Mouse (Mus musculus) liver, embryonic 14.5 days (tissue): ENCODE measurements around the gene Hoxa6. TPM values are rescaled to one million over a fixed set of nuclear protein-coding genes. Genes with fewer than 3 reads are reported as not detected.

Experiments used
- ATAC-seq: fragments of 200-750 bp; cut with Nextera tagmentation; 2 replicates; pipeline ENCODE4 v1.8.0; 2017; ENCODE audit warnings: moderate number of reproducible peaks, mild to moderate bottlenecking, moderate library complexity; ENCODE audit not compliant: insufficient read depth
- DNase-seq, 3 experiments: peaks; one replicate each; pipeline ENCODE4 v3.0.0-alpha.2; 2012 to 2013; ENCODE audit warnings: low read depth in 3 of 3, low spot score in 3 of 3
- H3K27ac ChIP-seq: fragments of 300-500 bp; sonication (generic); 2 replicates; pipeline ENCODE4 v1.5.1; 2014; ENCODE audit warnings: moderate library complexity, mild to moderate bottlenecking, control low read depth, inconsistent platforms
- H3K27me3 ChIP-seq: fragments of 300-500 bp; sonication (generic); 2 replicates; pipeline ENCODE4 v1.6.1; 2014; ENCODE audit warnings: mild to moderate bottlenecking, low read length, moderate library complexity; ENCODE audit not compliant: control insufficient read depth, insufficient read depth
- H3K36me3 ChIP-seq: fragments of 300-500 bp; sonication (generic); replicated peaks from 2 replicates; pipeline ENCODE4 v1.6.1; 2014; ENCODE audit warnings: low read depth; ENCODE audit not compliant: control insufficient read depth, insufficient read depth
- H3K4me1 ChIP-seq, 2 experiments: fragments of 200-500 bp in 1 of 2; fragments of 300-500 bp in 1 of 2; sonication (generic) in 1 of 2; replicated peaks; 2 replicates each; pipeline ENCODE4 v1.6.1; 2012 to 2014; ENCODE audit warnings: antibody characterized with exemption in 1 of 2, inconsistent platforms in 1 of 2, low read length in 1 of 2; ENCODE audit not compliant: control insufficient read depth in 2 of 2, insufficient read depth in 2 of 2
- H3K4me2 ChIP-seq: fragments of 300-500 bp; sonication (generic); 2 replicates; pipeline ENCODE4 v1.6.1; 2014; ENCODE audit warnings: low read depth, mild to moderate bottlenecking, control low read depth, moderate library complexity
- H3K4me3 ChIP-seq, 2 experiments: fragments of 200-500 bp in 1 of 2; fragments of 300-500 bp in 1 of 2; sonication (generic) in 1 of 2; 2 replicates each; pipeline ENCODE4 v1.5.1; 2012 to 2014; ENCODE audit warnings: low read depth in 2 of 2, low read length in 2 of 2, mild to moderate bottlenecking in 2 of 2, control low read depth in 1 of 2, inconsistent platforms in 1 of 2, moderate library complexity in 1 of 2; ENCODE audit not compliant: insufficient read depth in 1 of 2
- H3K9ac ChIP-seq: fragments of 300-500 bp; sonication (generic); replicated peaks from 2 replicates; pipeline ENCODE4 v1.6.1; 2014; ENCODE audit warnings: mild to moderate bottlenecking, control low read depth, moderate library complexity
- H3K9me3 ChIP-seq: fragments of 300-500 bp; sonication (generic); 2 replicates; pipeline ENCODE4 v1.6.1; 2016; ENCODE audit warnings: low read length, mixed read lengths; ENCODE audit not compliant: control insufficient read depth
- CTCF ChIP-seq: IDR thresholded peaks from 2 replicates; pipeline ENCODE4 v1.5.1; 2016; ENCODE audit warnings: antibody characterized with exemption, low read depth, control low read depth
- EP300 ChIP-seq: IDR thresholded peaks from 2 replicates; pipeline ENCODE4 v1.6.1; 2016; ENCODE audit warnings: antibody characterized with exemption, low read depth
- WGBS: fragments of 180-500 bp; shearing (Covaris S2); extraction: QIAGEN DNeasy Blood & Tissue Kit; methylation state at CpG from one replicate; pipeline ENCODE4 v1.1.7; 2014; ENCODE audit not compliant: insufficient replicate concordance; 5-methylcytosine and 5-hydroxymethylcytosine counted together
- polyA plus RNA-seq, 2 experiments: library from polyadenylated mRNA; depleted of rRNA in 1 of 2; stranded (reverse) in 1 of 2; unstranded in 1 of 2; fragments of >200 nt; fragmentation: Nextera tagmentation in 1 of 2; extraction: Ambion mirVana in 1 of 2; gene quantifications; 2 replicates each; pipeline versions ENCODE4 v1.2.1 to v1.2.3; 2012 to 2014

Hoxa6 gene
- polyA plus RNA-seq, 2 experiments = not detected

DNA sequence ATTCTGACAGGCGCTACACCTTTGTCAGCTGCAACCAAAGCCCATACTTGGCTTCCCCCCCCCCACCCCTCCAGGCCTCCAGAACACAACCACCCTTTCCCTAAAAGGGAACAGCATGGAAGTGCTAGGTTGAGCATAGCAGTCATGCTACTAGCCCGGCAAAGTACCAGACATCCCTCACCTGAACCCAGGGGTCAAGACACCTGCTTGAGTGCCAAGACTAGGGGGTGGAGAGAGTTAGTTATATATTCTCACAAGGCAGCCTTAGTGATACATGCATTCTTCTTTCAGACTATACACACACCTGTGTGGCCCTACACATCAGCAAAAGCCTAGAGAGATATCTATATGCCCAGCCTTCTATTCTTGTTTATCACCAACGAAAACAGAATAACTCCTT lies 22.7 kb downstream of the Hoxa6 start:
- H3K27ac ChIP-seq = no peak overlapping the region
- ATAC-seq (no peak), DNase-seq (no peak)
- no peak overlapping the region for H3K4me3 ChIP-seq
- TF ChIP-seq CTCF (no peak), EP300 (no peak)
- H3K9ac ChIP-seq = no peak overlapping the region
- no peaks in the 10 kb centered on the region for H3K36me3 ChIP-seq
- WGBS = 27% methylated on average over 3 of the region's 3 CpGs
- H3K4me1 ChIP-seq = 0 out of 4 replicates have a peak, but pooled peaks cover 0 to 3% of the 10 kb centered on the region in 2 experiments
- no peak overlapping the region for H3K4me2 ChIP-seq
- H3K9me3 ChIP-seq = no peaks in the 10 kb centered on the region
- peaks cover 55% of the 10 kb centered on the region for H3K27me3 ChIP-seq

- Histone ChIP-seq H3K4me1 (0 out of 4 replicates have a peak, but pooled peaks cover 0 to 3% of the 10 kb centered on the region in 2 experiments), H3K4me3 (no peak overlapping the region), H3K27me3 (peaks cover 53% of the 10 kb centered on the region), H3K9ac (no peak overlapping the region), H3K9me3 (no peaks in the 10 kb centered on the region), H3K4me2 (no peak overlapping the region), H3K27ac (no peak overlapping the region), H3K36me3 (no peaks in the 10 kb centered on the region)
- no peak for ATAC-seq
- TF ChIP-seq EP300 = no peak
- TF ChIP-seq CTCF = no peak
- no peak for DNase-seq
- 5% methylated on average over 19 of the region's 19 CpGs for WGBS
Measured at GRCm38 (mm10) chr6:52185222-52185621, 23.3 kb downstream of the Hoxa6 start.

DNA sequence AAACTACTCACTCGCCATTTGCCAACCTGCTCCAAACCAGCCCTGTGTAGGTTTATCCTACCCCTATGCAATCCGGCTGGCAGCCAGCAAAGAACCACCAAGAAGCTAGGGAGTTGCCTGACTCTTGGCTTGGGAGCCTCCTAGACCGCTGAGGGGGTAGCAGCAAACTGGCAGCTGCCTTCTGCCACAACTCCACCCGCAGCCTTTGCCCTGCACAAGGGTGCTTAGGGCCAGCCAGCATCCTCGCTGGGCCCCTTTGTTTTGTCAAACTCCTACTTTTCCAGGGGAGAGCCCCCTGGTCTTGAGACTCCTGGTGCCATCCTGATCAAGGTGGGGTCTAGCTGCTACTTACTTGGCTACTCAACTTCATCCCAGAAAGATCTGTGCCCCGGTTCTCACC lies 23.9 kb downstream of the Hoxa6 start:
- Histone ChIP-seq H3K36me3 (no peaks in the 10 kb centered on the region), H3K4me2 (no peak overlapping the region), H3K27ac (no peak overlapping the region), H3K9me3 (no peaks in the 10 kb centered on the region), H3K4me3 (no peak overlapping the region), H3K9ac (no peak overlapping the region), H3K4me1 (0 out of 4 replicates have a peak, but pooled peaks cover 0 to 3% of the 10 kb centered on the region in 2 experiments), H3K27me3 (peaks cover 53% of the 10 kb centered on the region)
- ATAC-seq (no peak), DNase-seq (no peak)
- 25% methylated on average over 6 of the region's 6 CpGs for WGBS
- TF ChIP-seq EP300 = no peak
- TF ChIP-seq CTCF = no peak

DNA sequence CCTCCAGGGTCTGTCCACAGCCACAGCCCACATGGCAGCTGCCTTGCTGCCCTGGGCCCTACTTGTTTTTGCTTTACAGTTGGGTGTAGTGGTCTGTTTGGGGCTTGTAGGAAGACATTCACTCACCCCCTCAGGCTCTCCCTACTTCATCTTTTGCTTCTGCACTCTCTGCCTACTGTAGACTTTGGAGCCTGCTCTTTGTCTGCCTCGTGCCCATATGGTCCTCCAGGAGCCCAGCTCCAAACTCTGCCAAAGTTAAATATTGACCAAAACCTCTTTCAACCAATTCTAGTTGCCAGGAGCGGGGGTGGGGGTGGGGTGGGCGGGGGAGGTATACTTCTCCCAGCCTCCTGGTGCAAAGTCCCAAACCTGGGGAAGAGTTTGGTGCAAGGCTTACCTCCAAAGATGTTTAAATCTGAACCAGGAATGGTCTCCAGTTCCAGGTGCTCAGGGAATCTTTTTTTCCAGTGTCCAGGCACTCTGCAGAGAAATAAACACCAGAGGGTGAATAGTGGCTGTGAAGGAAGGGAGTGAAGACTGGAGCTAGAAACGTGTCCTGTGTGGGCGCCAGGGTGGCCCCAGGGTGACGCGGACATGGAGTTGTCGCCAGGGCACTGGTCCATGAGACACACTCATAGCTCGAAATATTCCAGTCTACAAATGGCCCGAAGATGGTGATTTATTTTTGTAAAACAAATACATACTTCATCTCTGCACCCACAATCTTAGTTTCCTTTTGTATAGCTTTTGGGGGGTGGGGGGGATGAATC lies 25.0 kb downstream of the Hoxa6 start:
- H3K9ac ChIP-seq = no peak overlapping the region
- no peak overlapping the region for H3K27ac ChIP-seq
- no peak for ATAC-seq
- TF ChIP-seq CTCF (no peak), EP300 (no peak)
- H3K4me2 ChIP-seq = no peak overlapping the region
- DNase-seq = no peak
- 39% methylated on average over 10 of the region's 10 CpGs for WGBS
- no peaks in the 10 kb centered on the region for H3K36me3 ChIP-seq
- H3K4me1 ChIP-seq = 0 out of 4 replicates have a peak, but pooled peaks cover 0 to 3% of the 10 kb centered on the region in 2 experiments
- H3K4me3 ChIP-seq = no peak overlapping the region
- H3K9me3 ChIP-seq = no peaks in the 10 kb centered on the region
- peaks cover 56% of the 10 kb centered on the region for H3K27me3 ChIP-seq

GRCm38 (mm10) chr6:52182793-52183192 lies 25.7 kb downstream of the Hoxa6 start:
- Histone ChIP-seq H3K27ac (no peak overlapping the region), H3K27me3 (peaks cover 63% of the 10 kb centered on the region), H3K36me3 (no peaks in the 10 kb centered on the region), H3K4me1 (0 out of 4 replicates have a peak, but pooled peaks cover 0 to 3% of the 10 kb centered on the region in 2 experiments), H3K4me3 (no peak overlapping the region), H3K9me3 (no peaks in the 10 kb centered on the region), H3K9ac (no peak overlapping the region), H3K4me2 (no peak overlapping the region)
- TF ChIP-seq CTCF (no peak), EP300 (no peak)
- WGBS = 56% methylated on average over 1 of the region's 1 CpGs
- no peak for DNase-seq
- ATAC-seq = no peak
